Mouse (Mus musculus) urinary bladder, postnatal 36 days (tissue): ENCODE data around the gene Cidec.
A peak's percentile ranks its signal among the peaks of the same experiment; 100 is the strongest.

ENCODE experiments used
- DNase-seq, 2 experiments: peaks; one replicate each; pipeline ENCODE4 v3.0.0; 2022; ENCODE audit warnings: low spot score in 2 of 2, mixed read lengths in 1 of 2

Cidec gene

DNA sequence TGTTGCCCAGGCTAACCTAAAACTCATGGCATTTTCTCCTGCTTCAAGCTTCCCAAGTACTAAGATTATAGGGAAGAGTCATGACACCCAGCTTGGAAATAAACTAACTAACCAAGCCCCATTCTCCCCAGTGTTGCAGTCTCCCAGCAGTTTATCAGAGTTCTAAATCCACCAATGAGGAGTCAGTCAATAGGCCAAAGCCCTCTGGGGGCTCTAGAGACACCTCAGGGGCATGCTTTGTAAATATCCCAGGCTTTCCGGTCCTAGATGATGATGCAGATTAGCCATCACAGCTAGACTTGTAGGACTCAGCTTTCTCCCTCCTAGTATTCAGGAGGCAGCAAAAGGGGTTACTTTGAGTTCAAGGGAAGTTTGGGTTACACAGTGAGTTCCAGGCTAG, 25.6 kb downstream of the Cidec start:
- DNase-seq = no peak

DNA sequence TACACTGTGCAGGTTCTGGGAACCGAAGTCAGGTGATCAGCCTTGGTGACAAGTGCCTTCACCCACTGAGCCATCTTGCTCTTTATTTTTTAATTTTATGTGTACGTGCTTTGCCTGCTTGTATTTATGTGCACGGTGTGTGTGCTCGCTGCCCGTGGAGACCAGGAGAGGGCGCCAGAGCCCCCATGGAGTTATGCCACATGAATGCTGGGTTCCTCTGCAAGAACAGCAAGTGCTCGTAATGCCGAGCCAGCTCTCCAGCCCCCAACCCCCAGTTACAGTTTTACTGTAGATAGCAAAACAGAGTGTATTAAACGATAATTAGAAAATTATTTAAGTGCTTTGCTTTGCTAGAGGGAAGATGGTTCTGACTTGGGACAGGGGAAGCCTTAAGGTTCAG, 28.9 kb downstream of the Cidec start:
- no peak for DNase-seq

DNA sequence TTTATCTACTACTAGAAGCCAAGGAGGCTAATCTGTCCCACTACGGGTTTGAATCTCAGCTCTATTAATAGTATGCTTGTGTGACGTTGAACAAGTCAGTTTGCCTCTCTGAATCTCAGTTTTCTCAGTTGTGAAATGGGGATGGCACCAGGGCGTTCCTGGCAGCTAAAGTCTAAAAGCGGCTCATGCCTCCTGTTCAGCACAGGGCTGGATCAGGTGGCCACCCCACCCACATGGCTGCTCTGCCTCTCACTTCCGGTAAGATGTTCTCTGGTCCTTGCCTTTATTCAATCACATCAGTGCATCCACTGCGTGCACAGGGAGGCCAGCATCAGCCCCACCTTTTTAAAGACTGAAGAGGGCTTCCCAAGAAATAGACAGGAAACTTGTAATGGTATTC, 30.1 kb downstream of the Cidec start:
- DNase-seq = no peak

DNA sequence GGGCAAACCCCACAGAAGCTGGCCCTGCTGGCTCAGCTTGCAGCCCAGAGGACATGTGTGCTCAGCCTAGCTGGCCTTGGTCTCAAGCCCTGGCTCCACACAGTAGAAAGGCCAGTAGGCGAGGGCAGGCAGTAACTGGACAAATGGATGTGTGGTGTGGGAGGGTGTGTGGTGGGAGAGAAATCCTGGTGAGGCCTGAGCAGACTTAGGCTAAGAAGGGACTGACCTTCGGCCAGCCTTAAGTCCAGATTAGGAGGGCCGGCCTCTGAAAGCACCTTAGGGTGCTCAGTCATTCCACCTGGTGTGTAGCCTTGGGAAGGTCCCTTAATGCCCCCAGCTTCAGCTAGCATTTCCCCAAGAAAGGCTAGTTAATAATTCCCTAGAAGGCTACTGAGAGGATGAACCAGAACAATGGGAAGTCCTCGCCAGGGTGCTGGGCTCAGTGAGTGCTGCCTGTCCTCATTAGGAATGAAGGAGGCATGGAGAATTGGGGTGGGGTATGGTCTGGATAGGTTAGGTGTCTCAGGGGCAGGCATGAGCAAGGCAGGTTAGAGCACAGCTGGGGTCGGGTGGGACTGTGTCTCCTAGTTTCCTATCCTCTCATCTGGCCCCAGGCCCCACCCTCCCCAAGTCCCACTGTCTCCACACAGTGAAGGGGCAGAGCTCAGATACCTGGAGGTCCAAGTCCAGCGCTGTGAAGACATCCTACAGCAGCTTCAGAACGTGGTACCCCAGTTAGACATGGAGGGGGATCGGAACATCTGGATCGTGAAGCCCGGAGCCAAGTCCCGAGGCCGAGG, 30.7 kb downstream of the Cidec start:
- DNase-seq = no peak

DNA sequence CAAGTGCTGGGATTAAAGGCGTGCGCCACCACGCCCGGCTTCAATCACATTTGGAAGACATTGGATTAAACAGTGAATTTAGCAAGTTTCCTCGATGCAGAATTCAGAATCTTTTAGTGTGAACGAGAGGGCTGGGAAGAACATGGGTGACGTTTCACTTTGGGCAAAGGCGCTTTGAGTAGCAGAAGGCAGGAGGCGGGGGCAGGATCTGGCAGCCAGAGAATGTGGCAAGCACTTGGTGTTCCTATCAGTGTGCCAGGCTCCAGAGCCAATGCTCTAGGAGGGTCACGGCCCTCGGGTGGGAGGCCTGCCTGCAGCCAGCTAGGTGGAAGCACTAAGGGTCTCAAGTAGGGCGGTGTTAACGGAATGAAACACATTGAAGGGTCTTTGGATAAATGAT, 33.5 kb downstream of the Cidec start:
- DNase-seq = no peak

DNA sequence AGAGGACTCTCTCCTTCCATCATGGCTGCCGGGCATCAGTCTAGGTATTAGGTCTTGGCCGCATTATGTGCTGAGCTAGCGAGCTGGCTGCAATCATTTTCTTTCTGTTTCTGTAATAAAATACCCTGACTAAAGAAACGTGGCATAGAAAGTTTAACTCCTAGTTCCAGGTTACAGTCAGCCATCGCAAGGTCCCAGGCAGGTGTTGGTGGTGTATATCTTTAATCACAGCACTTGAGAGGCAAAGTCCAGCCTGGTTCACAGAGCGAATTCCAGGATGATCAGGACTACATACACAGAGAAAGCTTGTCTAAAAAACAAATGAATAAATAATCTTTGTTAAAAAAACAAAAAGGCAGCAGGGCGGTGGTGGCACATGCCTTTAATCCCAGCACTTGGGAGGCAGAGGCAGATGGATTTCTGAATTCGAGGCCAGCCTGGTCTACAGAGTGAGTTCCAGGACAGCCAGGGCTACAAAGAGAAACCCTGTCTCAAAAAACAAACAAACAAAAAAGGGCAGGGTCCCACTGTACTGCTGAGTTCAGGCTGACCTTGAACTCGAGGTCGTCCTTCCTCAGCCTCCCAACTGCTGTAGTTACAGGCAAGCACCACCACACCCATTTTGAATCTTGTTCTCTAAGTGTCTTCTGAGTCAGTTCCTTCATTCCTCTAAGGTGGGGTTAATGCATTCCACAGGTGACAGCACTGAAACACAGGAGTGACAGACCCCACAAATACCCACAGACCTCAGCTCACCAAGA, 39.1 kb downstream of the Cidec start:
- DNase-seq = no peak

DNA sequence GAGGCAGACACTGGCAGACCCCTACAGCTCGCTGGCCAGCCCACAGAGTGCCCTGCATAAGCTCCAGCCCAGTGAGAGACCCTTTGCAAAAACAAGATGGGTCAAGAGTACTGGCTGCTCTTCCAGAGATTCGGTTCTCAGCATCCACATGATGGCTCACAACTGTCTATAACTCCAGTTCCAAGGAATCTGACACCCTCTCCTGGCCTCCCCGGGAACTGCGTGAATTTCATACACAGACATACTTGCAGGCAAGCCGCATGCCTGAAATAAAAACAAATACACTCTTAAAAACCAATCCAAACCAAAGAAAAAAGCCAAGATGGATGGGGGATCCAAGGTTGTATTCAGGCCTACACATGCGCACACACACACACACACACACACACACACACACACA, 40.1 kb downstream of the Cidec start:
- no peak for DNase-seq

DNA sequence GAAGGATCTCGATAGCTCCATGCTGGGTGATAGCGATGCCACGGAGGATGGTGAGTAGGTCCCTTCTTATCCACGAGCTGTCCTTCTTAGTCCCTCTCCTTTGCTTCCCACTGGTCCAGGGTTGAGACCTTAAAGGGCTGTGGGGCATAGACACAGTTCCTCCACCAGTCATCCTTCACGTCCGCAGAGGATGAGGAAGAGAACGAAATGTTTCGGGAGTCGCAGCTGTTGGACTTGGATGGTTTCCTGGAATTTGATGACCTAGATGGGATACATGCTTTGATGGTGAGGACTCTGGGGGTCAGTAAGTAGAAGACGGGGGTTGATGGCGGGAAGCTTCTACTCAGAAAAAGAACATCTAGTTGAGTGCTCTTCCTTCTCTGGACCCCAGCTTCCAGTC, 40.7 kb downstream of the Cidec start:
- no peak for DNase-seq

DNA sequence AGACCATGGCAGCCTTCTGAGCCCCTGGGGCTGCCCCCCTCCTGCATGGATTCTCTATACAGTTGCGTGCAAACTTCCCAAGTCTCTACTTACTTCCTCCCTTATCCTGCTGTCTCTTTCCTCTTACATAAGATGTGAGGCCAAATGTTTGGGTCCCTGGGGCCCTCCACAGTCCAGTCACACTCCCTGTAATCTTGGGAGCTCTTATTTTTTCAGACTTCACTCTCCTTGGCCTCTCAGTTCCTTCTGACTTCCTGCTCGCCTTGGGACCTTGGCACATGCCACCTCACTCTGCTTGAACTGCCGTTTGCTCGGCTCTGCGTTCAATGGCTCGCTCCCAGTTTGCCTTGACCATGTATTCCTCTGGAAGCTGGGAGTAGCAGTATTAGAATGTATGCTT, 41.6 kb downstream of the Cidec start:
- no peak for DNase-seq

DNA sequence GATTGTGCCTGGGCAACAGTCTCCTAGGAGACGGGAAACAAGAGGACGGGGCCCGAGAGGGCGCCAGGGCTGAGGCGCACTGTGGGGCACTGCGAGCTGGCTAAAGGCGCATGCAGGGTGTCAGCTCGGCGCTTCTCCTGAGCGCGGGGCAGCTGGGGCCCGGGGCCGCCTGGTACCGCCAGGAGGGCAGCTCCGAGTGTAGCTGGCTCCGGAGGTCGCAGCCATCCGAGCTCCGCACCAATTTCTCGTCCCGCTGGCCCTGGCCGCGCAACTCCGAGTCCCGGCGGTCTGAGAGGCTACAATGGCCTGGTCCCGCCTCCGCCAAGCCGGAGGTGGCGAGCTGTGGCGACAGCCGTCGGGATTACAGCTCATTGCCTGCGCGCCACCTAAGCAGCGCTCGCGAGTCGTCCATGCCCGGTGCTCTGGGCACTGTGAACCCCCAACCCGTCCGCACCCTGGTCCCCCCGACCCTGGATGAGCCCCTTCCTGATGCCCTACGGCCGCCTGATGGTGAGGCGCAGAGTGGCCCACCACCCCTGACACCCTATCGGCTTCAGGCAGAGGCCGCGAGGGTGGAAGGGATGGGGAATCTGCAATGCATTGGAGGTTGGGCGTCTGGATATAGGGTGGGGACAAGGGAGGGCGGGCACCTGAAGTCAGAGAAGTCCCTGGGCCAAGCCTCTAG, 43.0 kb downstream of the Cidec start:
- DNase-seq = peak; percentile 17 to 22

DNA sequence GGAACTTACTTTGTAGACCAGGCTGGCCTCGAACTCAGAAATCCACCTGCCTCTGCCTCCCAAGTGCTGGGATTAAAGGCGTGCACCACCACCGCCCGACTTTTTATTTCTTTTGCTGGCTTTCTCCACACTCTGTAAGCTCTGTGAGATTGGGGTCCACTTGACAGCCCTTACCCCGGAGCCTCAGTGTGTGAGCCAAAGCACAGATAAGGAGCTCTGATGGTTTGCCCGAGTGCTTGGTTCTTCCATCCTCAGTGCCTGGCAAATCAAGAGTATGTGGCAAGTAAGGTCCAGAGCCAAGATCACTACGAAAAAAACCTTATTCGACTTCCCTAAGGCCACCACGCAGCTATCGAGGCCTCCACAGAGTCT, 43.6 kb downstream of the Cidec start:
- no peak for DNase-seq

DNA sequence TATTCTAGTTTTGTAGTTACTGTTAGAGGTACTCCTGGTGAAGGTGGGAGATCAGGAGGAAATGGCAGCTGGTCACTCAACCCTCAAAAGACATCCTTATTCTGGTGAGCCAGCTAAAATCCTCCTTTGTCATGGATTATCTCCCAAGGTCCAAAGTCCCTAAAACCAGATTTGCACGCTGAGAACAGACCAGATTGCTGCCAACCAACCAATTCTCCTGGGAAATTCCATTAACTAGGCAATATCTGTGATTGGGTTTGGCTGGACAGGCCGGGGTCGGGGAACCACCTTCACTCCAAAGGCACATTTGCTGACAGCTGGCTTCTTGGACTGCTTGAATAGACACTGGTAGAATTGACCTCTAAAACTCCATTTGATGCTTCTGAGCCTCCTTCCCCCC, 44.8 kb downstream of the Cidec start:
- DNase-seq = no peak

DNA sequence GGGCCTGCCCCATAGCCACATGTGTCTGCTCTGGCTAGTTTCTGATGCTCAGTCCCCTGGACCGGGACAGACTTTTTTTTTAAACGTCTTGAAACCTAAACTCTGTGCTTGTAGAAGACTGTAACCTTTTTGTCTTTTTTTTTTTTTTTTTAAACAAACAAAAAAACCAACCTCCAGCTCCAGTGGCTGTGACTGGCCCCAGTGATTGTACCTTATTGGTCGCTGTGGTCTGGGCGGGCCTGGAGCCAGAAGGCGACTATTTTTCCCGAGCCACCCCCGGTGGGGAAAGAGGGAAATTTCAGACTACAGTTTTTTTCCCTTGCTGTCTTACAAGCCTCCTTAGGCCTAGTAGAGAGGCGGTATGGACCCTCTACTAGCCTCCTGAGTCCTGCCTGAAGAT, 46.6 kb downstream of the Cidec start, which contains the start of gene Ttll3:
Gene Ttll3 (plus strand): TSS at position 301 of the 400 bp plus-strand sequence.
- no peak for DNase-seq

DNA sequence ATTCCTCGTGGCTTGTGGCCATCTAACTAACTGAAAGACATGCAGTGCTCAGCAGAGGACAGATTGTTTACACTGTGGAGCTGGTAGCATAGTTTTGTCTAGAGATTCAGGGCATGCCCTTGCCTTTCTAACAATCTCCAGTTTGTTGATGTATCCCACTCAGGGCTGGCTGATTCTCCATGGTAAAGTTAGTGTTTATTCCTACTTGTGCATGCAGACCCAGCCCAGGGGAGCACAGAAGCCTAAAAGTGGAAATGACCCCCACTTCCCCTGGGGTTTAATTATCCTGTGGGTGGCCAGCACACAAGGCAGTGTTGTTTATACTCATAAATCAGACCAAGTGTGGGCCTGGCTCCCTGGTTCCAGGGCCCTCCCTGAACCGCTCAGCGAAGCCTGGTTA, 49.5 kb downstream of the Cidec start:
- DNase-seq = no peak

DNA sequence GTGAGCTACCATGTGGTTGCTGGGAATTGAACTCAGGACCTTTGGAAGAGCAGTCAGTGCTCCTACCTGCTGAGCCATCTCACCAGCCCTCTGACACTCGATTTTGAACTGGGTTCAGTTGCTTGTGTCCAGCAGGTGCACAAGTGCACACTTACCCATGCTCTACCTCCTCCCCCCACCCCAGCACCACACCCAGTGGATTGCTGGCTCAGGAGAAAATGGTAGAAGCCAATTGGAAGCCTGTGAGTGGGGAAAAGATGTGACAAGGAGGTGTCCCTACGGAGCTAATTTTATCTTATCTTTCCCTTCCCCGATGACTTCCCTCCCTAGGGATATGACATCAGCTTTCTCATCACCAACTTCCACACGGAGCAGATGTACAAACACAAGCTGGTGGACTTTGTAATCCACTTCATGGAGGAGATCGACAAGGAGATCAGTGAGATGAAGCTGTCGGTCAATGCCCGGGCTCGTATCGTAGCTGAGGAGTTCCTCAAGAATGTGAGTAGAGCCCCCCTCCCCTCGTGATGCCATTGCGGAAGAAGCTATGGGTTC, 50.3 kb downstream of the Cidec start:
- DNase-seq = no peak

DNA sequence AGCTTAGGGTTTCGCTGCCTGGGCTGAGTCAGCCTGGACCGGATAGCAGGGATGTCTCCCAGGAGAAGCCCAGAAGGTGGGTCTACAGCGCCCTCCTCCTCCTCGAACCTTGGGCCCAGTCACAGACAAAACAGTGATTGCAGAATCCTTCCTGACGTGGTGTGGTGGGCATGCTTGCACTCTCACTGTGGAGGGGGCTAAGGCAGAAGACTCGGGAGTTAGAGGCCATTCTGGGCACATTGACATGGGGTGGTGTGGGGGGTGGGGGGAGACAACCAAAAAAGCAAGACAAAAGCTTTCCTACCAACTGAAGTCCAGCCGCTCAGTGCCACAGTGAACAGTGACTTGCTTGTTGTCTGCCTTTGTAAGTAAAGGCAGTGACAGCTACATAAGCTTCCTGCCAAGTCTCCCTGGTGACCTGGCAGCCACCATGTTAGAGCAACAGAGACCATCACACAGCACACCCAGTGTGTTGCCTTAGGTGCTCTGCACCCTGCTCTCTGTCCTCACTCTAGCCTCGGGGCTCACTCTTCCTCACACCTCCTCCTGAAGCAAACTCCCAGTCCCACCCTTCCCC, 51.1 kb downstream of the Cidec start:
- no peak for DNase-seq

DNA sequence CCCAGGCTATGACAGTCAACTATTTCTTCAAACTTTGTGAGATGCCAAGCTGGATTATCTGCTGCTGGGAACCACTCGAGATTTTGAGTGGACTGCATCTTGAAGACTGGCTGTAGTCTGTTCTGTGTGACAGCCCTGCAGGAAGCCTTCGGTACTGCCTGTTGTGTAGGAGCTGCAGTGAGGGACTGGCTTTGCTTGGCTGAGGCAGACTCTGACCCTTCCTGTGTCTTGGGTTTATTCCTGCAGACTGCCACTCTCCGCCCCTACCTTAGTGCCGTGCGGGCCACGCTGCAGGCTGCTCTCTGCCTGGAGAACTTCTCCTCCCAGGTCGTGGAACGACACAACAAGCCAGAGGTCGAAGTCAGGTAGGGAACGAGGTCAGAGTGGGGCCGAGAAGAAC, 55.1 kb downstream of the Cidec start:
- DNase-seq = no peak

DNA sequence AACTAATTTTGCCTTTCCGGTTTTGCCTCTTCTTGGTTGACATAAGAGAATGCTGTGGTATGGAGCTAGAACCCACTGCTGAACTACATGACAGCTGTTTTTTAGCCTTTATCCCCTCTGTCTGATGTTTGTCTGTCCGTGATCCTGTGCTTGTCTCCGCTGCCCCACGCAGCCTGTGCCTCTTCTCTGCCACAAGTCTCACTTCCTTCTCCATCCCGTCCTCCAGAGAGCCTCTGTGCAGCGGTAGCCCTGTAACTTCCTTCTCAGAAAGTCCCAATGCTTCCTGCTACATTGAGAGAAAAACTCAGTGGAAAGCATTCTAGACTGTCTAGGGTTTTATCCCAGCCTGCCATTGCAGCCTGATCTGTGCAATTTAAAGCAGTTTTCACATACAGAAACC, 56.3 kb downstream of the Cidec start:
- no peak for DNase-seq

DNA sequence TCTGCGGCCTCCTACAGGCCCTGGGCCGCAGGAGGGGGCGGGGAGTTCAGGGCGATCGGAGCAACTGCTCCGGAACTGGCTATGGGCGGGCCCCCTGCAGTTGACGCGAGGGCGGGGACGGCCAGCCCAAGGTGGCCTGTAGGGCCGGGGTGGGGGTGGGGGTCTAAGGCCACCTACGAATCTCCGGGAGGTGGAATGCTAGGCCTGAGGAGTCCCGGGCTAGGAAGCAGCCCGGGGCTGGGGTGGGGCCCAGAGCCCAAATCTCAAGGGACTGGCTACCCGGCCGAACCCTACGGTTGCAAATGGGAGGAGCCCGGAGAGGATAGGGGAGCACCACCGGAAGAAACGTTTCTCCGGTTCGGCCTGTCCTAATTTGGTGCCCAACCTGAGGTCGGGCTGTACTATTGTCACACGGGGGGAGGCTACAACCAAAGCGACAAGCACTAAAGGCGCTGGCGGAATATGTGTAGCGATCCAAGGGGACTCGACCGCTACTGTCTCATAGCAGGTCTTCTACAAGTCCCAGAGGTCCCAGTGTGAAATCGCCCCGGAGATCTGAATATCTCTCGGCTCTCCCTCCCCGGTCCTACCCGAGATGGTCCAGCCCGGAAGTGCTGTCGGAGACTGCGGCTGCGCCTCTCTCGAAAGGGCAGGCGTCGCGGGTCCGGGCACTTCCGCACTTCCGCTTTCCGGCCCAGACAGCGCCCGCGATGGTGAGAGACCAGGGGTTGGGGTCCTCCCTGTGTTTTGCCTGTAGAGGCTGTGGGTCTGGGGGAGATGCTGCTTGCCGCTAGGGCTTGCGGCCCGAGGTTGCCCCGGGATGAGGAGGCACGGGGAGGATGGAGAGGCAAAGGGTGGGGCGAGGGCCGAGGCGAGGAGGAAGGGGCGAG, 57.8 kb downstream of the Cidec start, which contains the start of the genes Tada3 and Arpc4:
Gene Tada3 (minus strand): TSS at position 388 of the 890 bp plus-strand sequence.
Gene Arpc4 (plus strand): TSS at position 620 of the 890 bp plus-strand sequence.
- peak; percentile 87 to 89 for DNase-seq

DNA sequence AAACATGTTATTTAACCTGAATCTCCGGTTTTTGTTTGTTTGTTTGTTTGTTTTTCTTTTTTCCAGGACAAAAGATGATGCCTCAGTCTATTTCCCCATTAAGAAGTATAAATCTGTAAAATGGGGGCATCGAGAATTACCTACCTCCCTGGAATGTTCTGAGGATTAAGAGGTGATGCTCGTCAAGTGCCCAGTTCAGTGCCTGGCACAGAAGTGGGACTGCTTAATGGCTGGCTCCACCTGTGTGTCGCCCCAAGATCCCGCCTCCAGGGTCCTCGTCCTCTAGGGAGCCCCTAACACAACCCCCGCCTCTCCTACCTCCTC, 58.4 kb downstream of the Cidec start:
- no peak for DNase-seq
